Mouse (Mus musculus) kidney, embryonic 16.5 days (tissue): ENCODE measurements at regions not wholly inside any gene's neighbourhood (a gene's known extent, or its start where the extent isn't known, plus 50 kb on each side); places are given as distances from the start of the nearest gene placed in this dataset.

ENCODE experiments used
- ATAC-seq: fragments of 200-750 bp; cut with Nextera tagmentation; 2 replicates; pipeline ENCODE4 v1.8.0; 2017; ENCODE audit warnings: moderate TSS enrichment; ENCODE audit not compliant: low FRiP score, low TSS enrichment
- H3K27ac ChIP-seq: fragments of 300-500 bp; sonication (generic); 2 replicates; pipeline ENCODE4 v1.5.1; 2014; ENCODE audit warnings: low read length
- H3K27me3 ChIP-seq: fragments of 300-500 bp; sonication (generic); 2 replicates; pipeline ENCODE4 v1.6.1; 2014; ENCODE audit warnings: low read length, control low read depth, mixed read lengths; ENCODE audit not compliant: insufficient read depth
- H3K36me3 ChIP-seq: fragments of 300-500 bp; sonication (generic); 2 replicates; pipeline ENCODE4 v1.6.1; 2014; ENCODE audit warnings: low read length, control low read depth, mixed read lengths; ENCODE audit not compliant: insufficient read depth
- H3K4me1 ChIP-seq: fragments of 300-500 bp; sonication (generic); 2 replicates; pipeline ENCODE4 v1.6.1; 2014; ENCODE audit warnings: low read length, control low read depth, mixed read lengths; ENCODE audit not compliant: insufficient read depth
- H3K4me2 ChIP-seq: fragments of 300-500 bp; sonication (generic); replicated peaks from 2 replicates; pipeline ENCODE4 v1.6.1; 2014; ENCODE audit warnings: low read depth, low read length
- H3K4me3 ChIP-seq: fragments of 300-500 bp; sonication (generic); 2 replicates; pipeline ENCODE4 v1.5.1; 2014; ENCODE audit warnings: mild to moderate bottlenecking, low read length
- H3K9ac ChIP-seq: fragments of 300-500 bp; sonication (generic); replicated peaks from 2 replicates; pipeline ENCODE4 v1.6.1; 2014; ENCODE audit warnings: low read length
- H3K9me3 ChIP-seq: fragments of 300-500 bp; sonication (generic); 2 replicates; pipeline ENCODE4 v1.6.1; 2016; ENCODE audit warnings: low read length, control low read depth
- WGBS: fragments of 180-500 bp; shearing (Covaris S2); extraction: QIAGEN DNeasy Blood & Tissue Kit; methylation state at CpG from one replicate; pipeline ENCODE4 v1.1.7; 2014; 5-methylcytosine and 5-hydroxymethylcytosine counted together

- H3K9me3 ChIP-seq: no peaks in the 10 kb centered on the region
- no peak overlapping the region for H3K27ac ChIP-seq
- no peak overlapping the region for H3K4me2 ChIP-seq
- WGBS: 67% methylated on average over 11 of the region's 11 CpGs
- H3K9ac ChIP-seq: no peak overlapping the region
- no peaks in the 10 kb centered on the region for H3K27me3 ChIP-seq
- no peaks in the 10 kb centered on the region for H3K36me3 ChIP-seq
- peaks cover 17% of the 10 kb centered on the region for H3K4me1 ChIP-seq
- ATAC-seq: no peak
- H3K4me3 ChIP-seq: no peak overlapping the region
Observed at GRCm38 (mm10) chr3:149179486-149180116, 189.2 kb upstream of the Adgrl2 start.

GRCm38 (mm10) chr3:149178891-149179290 is 188.5 kb upstream of the Adgrl2 start:
- 97% methylated on average over 3 of the region's 3 CpGs for WGBS
- Histone ChIP-seq H3K36me3 (no peaks in the 10 kb centered on the region), H3K4me3 (no peak overlapping the region), H3K4me2 (no peak overlapping the region), H3K9ac (no peak overlapping the region), H3K27ac (no peak overlapping the region), H3K27me3 (no peaks in the 10 kb centered on the region), H3K4me1 (peaks cover 13% of the 10 kb centered on the region), H3K9me3 (no peaks in the 10 kb centered on the region)
- ATAC-seq: no peak

GRCm38 (mm10) chr3:149174689-149175390 is 184.5 kb upstream of the Adgrl2 start:
- no peak overlapping the region for H3K9ac ChIP-seq
- ATAC-seq: no peak
- no peak overlapping the region for H3K4me3 ChIP-seq
- H3K27me3 ChIP-seq: no peaks in the 10 kb centered on the region
- H3K9me3 ChIP-seq: no peaks in the 10 kb centered on the region
- no peaks in the 10 kb centered on the region for H3K36me3 ChIP-seq
- 0 out of 2 replicates have a peak, but pooled peaks cover 2% of the 10 kb centered on the region for H3K4me1 ChIP-seq
- H3K27ac ChIP-seq: no peak overlapping the region
- WGBS: 65% methylated on average over 11 of the region's 11 CpGs
- H3K4me2 ChIP-seq: no peak overlapping the region

- peak overlapping the region; percentile 27; the same call in 1 of the 2 replicates for H3K4me2 ChIP-seq
- ATAC-seq: peak; percentile 37; the same call in 1 of the 2 replicates
Observed at GRCm38 (mm10) chr3:149173537-149173936, 183.2 kb upstream of the Adgrl2 start.

GRCm38 (mm10) chr3:149171766-149172165 is 181.4 kb upstream of the Adgrl2 start:
- Histone ChIP-seq H3K9ac (no peak overlapping the region), H3K4me3 (no peak overlapping the region), H3K27me3 (no peaks in the 10 kb centered on the region), H3K27ac (no peak overlapping the region), H3K9me3 (no peaks in the 10 kb centered on the region), H3K36me3 (no peaks in the 10 kb centered on the region), H3K4me2 (no peak overlapping the region), H3K4me1 (0 out of 2 replicates have a peak, but pooled peaks cover 4% of the 10 kb centered on the region)
- 66% methylated on average over 4 of the region's 4 CpGs for WGBS
- no peak for ATAC-seq

More at GRCm38 (mm10) chr3:149173537-149173936, 183.2 kb upstream of the Adgrl2 start:
- Histone ChIP-seq H3K36me3 (no peaks in the 10 kb centered on the region), H3K27me3 (no peaks in the 10 kb centered on the region), H3K9me3 (no peaks in the 10 kb centered on the region), H3K27ac (no peak overlapping the region), H3K9ac (no peak overlapping the region), H3K4me3 (no peak overlapping the region), H3K4me1 (0 out of 2 replicates have a peak, but pooled peaks cover 4% of the 10 kb centered on the region)
- WGBS: 45% methylated on average over 10 of the region's 10 CpGs

- WGBS: 72% methylated on average over 7 of the region's 7 CpGs
- H3K36me3 ChIP-seq: no peaks in the 10 kb centered on the region
- H3K9ac ChIP-seq: no peak overlapping the region
- no peaks in the 10 kb centered on the region for H3K27me3 ChIP-seq
- no peak overlapping the region for H3K4me3 ChIP-seq
- ATAC-seq: no peak
- H3K9me3 ChIP-seq: no peaks in the 10 kb centered on the region
- no peak overlapping the region for H3K27ac ChIP-seq
- no peak overlapping the region for H3K4me2 ChIP-seq
- H3K4me1 ChIP-seq: 0 out of 2 replicates have a peak, but pooled peaks cover 4% of the 10 kb centered on the region
Observed at GRCm38 (mm10) chr3:149170191-149170590, 179.8 kb upstream of the Adgrl2 start.

GRCm38 (mm10) chr3:149169442-149169841 is 179.1 kb upstream of the Adgrl2 start:
- H3K9ac ChIP-seq: no peak overlapping the region
- no peak overlapping the region for H3K27ac ChIP-seq
- ATAC-seq: no peak
- H3K9me3 ChIP-seq: no peaks in the 10 kb centered on the region
- no peaks in the 10 kb centered on the region for H3K27me3 ChIP-seq
- 0 out of 2 replicates have a peak, but pooled peaks cover 9% of the 10 kb centered on the region for H3K4me1 ChIP-seq
- no peaks in the 10 kb centered on the region for H3K36me3 ChIP-seq
- no peak overlapping the region for H3K4me2 ChIP-seq
- H3K4me3 ChIP-seq: no peak overlapping the region
- 50% methylated on average over 12 of the region's 12 CpGs for WGBS

- Histone ChIP-seq H3K4me2 (no peak overlapping the region), H3K36me3 (no peaks in the 10 kb centered on the region), H3K9me3 (no peaks in the 10 kb centered on the region), H3K4me3 (no peak overlapping the region), H3K4me1 (0 out of 2 replicates have a peak, but pooled peaks cover 9% of the 10 kb centered on the region), H3K9ac (no peak overlapping the region), H3K27ac (0 out of 2 replicates have a peak overlapping the region, but pooled peaks have one; percentile 22), H3K27me3 (no peaks in the 10 kb centered on the region)
- peak; percentile 49; the same call in 1 of the 2 replicates for ATAC-seq
- WGBS: 59% methylated on average over 3 of the region's 3 CpGs
Observed at GRCm38 (mm10) chr3:149167997-149168396, 177.6 kb upstream of the Adgrl2 start.

GRCm38 (mm10) chr3:149164804-149165203 is 174.4 kb upstream of the Adgrl2 start:
- H3K4me2 ChIP-seq: no peak overlapping the region
- peak; percentile 74 for ATAC-seq
- no peak overlapping the region for H3K9ac ChIP-seq
- no peak overlapping the region for H3K4me3 ChIP-seq
- no peaks in the 10 kb centered on the region for H3K36me3 ChIP-seq
- H3K4me1 ChIP-seq: 0 out of 2 replicates have a peak, but pooled peaks cover 9% of the 10 kb centered on the region
- H3K9me3 ChIP-seq: no peaks in the 10 kb centered on the region
- H3K27me3 ChIP-seq: no peaks in the 10 kb centered on the region
- 37% methylated on average over 4 of the region's 4 CpGs for WGBS
- H3K27ac ChIP-seq: no peak overlapping the region; the same call in 1 of the 2 replicates

- Histone ChIP-seq H3K27ac (no peak overlapping the region), H3K9ac (no peak overlapping the region), H3K27me3 (no peaks in the 10 kb centered on the region), H3K36me3 (no peaks in the 10 kb centered on the region), H3K4me3 (no peak overlapping the region), H3K4me2 (no peak overlapping the region), H3K9me3 (no peaks in the 10 kb centered on the region), H3K4me1 (0 out of 2 replicates have a peak, but pooled peaks cover 8% of the 10 kb centered on the region)
- no peak for ATAC-seq
- 75% methylated on average over 6 of the region's 6 CpGs for WGBS
Observed at GRCm38 (mm10) chr3:149163591-149163990, 173.2 kb upstream of the Adgrl2 start.
